Mouse (Mus musculus) bone marrow, adult 2 months (tissue): ENCODE data around the gene Wscd2.

Source experiments
- CTCF ChIP-seq: fragments of 200-500 bp; IDR thresholded peaks from 2 replicates; pipeline ENCODE4 v1.5.1; 2011; ENCODE audit warnings: low read length, control low read depth; ENCODE audit not compliant: control insufficient read depth, insufficient read depth
- POLR2A ChIP-seq: fragments of 200-500 bp; IDR thresholded peaks from 2 replicates; pipeline ENCODE4 v1.6.1; 2011; ENCODE audit warnings: low read depth, mild to moderate bottlenecking, control low read depth, low read length, borderline replicate concordance; ENCODE audit not compliant: control insufficient read depth

GRCm38 (mm10) chr5:113596780-113597353 lies 106.7 kb downstream of the Wscd2 start:
- TF ChIP-seq CTCF (no peak), POLR2A (no peak)
